8 mouse cellular contexts compared by ENCODE assay signal in the genomic region with DNA sequence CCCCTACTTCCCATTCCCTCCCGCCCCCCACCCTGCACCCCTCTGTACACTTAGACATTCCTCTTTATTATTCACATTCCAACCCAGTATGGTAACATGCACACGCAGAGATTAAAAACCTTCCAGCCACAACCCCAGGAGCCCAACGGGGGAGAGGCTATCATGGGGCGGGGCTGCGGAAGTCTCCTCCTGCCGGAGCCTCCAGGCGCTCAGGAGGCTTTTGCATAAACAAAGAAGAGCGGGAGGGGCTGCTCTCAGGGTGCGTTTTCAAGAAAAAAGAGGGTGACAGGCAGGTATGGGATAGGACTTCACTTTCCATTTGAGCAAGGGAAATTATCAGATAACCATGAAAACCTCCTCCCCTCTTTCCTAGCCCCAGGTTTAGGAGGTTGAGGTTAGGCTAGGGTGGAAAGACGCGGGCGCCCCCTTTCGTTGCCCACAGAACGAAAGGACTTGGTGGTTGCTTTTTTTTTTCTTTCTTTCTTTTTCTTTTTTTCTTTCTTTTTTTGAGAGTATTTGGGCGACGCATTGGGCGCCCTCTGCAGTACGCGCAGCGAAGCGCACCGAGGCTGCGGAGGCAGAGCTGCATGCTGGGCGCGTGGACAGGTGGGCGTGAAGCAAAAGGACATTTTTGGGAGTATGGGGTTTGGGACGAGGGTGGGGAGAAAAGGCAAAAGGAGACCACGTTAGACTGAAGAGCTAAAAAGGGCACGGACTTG. TPM values are rescaled to one million over a fixed set of nuclear protein-coding genes. Genes with fewer than 3 reads are reported as not detected.
DNase-seq lines count a peak whose midpoint lies in the region; ATAC-seq and TF ChIP-seq lines count a peak whose summit lies in the region.

No protein-coding gene starts in this region.

- no peaks in the 10 kb centered on the region for H3K36me3 ChIP-seq in embryonic facial prominence, embryonic 14.5 days (ENCODE audit: control insufficient read depth, insufficient read depth, low read length)
- H3K36me3 ChIP-seq in heart, embryonic 16.5 days (ENCODE audit: control insufficient read depth, insufficient read depth), result no peaks in the 10 kb centered on the region
- H3K36me3 ChIP-seq in liver, postnatal 0 days (replicated peaks; ENCODE audit: insufficient read depth, low read length), result no peaks in the 10 kb centered on the region
- no peaks in the 10 kb centered on the region for H3K36me3 ChIP-seq in neural tube, embryonic 12.5 days

- no peak overlapping the region for H3K27ac ChIP-seq in embryonic facial prominence, embryonic 14.5 days (replicated peaks; ENCODE audit: low read depth, low read length)
- H3K27ac ChIP-seq in heart, embryonic 16.5 days (ENCODE audit: low read length), result no peak overlapping the region
- H3K27ac ChIP-seq in liver, postnatal 0 days (ENCODE audit: low read depth), result no peak overlapping the region
- H3K27ac ChIP-seq in neural tube, embryonic 12.5 days, result no peak overlapping the region

- H3K9me3 ChIP-seq in embryonic facial prominence, embryonic 14.5 days (ENCODE audit: control insufficient read depth, low read length), result no peaks in the 10 kb centered on the region
- H3K9me3 ChIP-seq in heart, embryonic 16.5 days (replicated peaks; ENCODE audit: control insufficient read depth, low read length), result no peaks in the 10 kb centered on the region
- H3K9me3 ChIP-seq in liver, postnatal 0 days (ENCODE audit: low read length), result no peaks in the 10 kb centered on the region
- no peaks in the 10 kb centered on the region for H3K9me3 ChIP-seq in neural tube, embryonic 12.5 days

- peak overlapping the region; percentile 67 for H3K4me2 ChIP-seq in embryonic facial prominence, embryonic 14.5 days (ENCODE audit: low read depth, low read length)
- H3K4me2 ChIP-seq in heart, embryonic 16.5 days (ENCODE audit: low read depth, low read length), result peak overlapping the region; percentile 89
- H3K4me2 ChIP-seq in liver, postnatal 0 days (ENCODE audit: low read depth, low read length), result peak overlapping the region; percentile 73
- peak overlapping the region; percentile 53 for H3K4me2 ChIP-seq in neural tube, embryonic 12.5 days (replicated peaks)

- peak; percentile 74 for DNase-seq in CD4-positive, CD25-positive, alpha-beta regulatory T cell, adult 2 months (ENCODE audit: low read depth, low spot score)
- peak; percentile 73 for DNase-seq in adrenal gland, postnatal 25 days
- peak; percentile 61 for DNase-seq in embryonic facial prominence, embryonic 14.5 days (ENCODE audit: low spot score)
- DNase-seq in kidney, postnatal 10 days, result peak; percentile 84
- DNase-seq in liver, postnatal 0 days, result peak; percentile 64
- peak; percentile 68 for DNase-seq in thymus, postnatal 0 days (ENCODE audit: low spot score)

- peaks cover 13% of the 10 kb centered on the region; the same call in 1 of the 2 replicates for H3K4me1 ChIP-seq in embryonic facial prominence, embryonic 14.5 days (ENCODE audit: control insufficient read depth, insufficient read depth, low read length)
- peaks cover 15% of the 10 kb centered on the region for H3K4me1 ChIP-seq in heart, embryonic 16.5 days (ENCODE audit: control insufficient read depth, insufficient read depth, low read length)
- H3K4me1 ChIP-seq in liver, postnatal 0 days (ENCODE audit: insufficient read depth), result no peaks in the 10 kb centered on the region; the same call in 1 of the 2 replicates
- peaks cover 6% of the 10 kb centered on the region for H3K4me1 ChIP-seq in neural tube, embryonic 12.5 days

- peak; percentile 58 for ATAC-seq in embryonic facial prominence, embryonic 14.5 days (ENCODE audit: low read depth)
- ATAC-seq in heart, embryonic 16.5 days (replicated peaks; ENCODE audit: extremely low read depth, insufficient read depth, low FRiP score), result peak; percentile 49
- ATAC-seq in liver, postnatal 0 days, result peak; percentile 72
- peak; percentile 51 for ATAC-seq in neural tube, embryonic 12.5 days (ENCODE audit: low FRiP score, low read depth)

- TF ChIP-seq CTCF in liver, postnatal 0 days (IDR thresholded peaks at IDR 0.05; ENCODE audit: low read depth), result peak; percentile 71

- peak overlapping the region; percentile 35 for H3K4me3 ChIP-seq in embryonic facial prominence, embryonic 14.5 days (ENCODE audit: low read depth, low read length)
- H3K4me3 ChIP-seq in heart, embryonic 16.5 days (ENCODE audit: low read length), result peak overlapping the region; percentile 56
- H3K4me3 ChIP-seq in liver, postnatal 0 days (ENCODE audit: low read depth, low read length), result peak overlapping the region; percentile 43
- peak overlapping the region; percentile 13 for H3K4me3 ChIP-seq in neural tube, embryonic 12.5 days

- H3K27me3 ChIP-seq in embryonic facial prominence, embryonic 14.5 days (replicated peaks; ENCODE audit: control insufficient read depth, insufficient read depth, low read length), result peaks cover 33% of the 10 kb centered on the region
- peaks cover 19% of the 10 kb centered on the region for H3K27me3 ChIP-seq in heart, embryonic 16.5 days (ENCODE audit: control insufficient read depth, insufficient read depth, low read length)
- H3K27me3 ChIP-seq in liver, postnatal 0 days (ENCODE audit: insufficient read depth, low read length), result peaks cover 13% of the 10 kb centered on the region; the same call in 1 of the 2 replicates
- H3K27me3 ChIP-seq in neural tube, embryonic 12.5 days (replicated peaks), result peaks cover 53% of the 10 kb centered on the region

- H3K9ac ChIP-seq in embryonic facial prominence, embryonic 14.5 days (ENCODE audit: low read depth, low read length), result peak overlapping the region; percentile 20
- peak overlapping the region; percentile 48; the same call in 1 of the 2 replicates for H3K9ac ChIP-seq in heart, embryonic 16.5 days (ENCODE audit: low read length)
- H3K9ac ChIP-seq in liver, postnatal 0 days (replicated peaks), result no peak overlapping the region
- H3K9ac ChIP-seq in neural tube, embryonic 12.5 days, result 0 out of 2 replicates have a peak overlapping the region, but pooled peaks have one; percentile 3

- no peak for TF ChIP-seq EP300 in liver, postnatal 0 days (IDR thresholded peaks at IDR 0.05; ENCODE audit: low read depth)

- WGBS in embryonic facial prominence, embryonic 14.5 days, result 1% methylated on average over 29 of the region's 29 CpGs
- whole genome bisulfite sequencing in heart, embryonic 16.5 days, result 5% methylated on average over 29 of the region's 29 CpGs
- 3% methylated on average over 29 of the region's 29 CpGs for WGBS in liver, postnatal 0 days (ENCODE audit: insufficient replicate concordance)
- WGBS in neural tube, embryonic 12.5 days, result under 1% methylated on average over 29 of the region's 29 CpGs

RNA-seq across cellular contexts. Expression of gene Vsig2, which starts 5.6 kb away (rescaled TPM):
- total RNA-seq in adrenal gland, postnatal 25 days (2021), result 4.8 and 5.8 TPM in 2 replicates
- 1.2 and 1.5 TPM in 2 replicates for polyA plus RNA-seq in embryonic facial prominence, embryonic 14.5 days (2014; fragmentation: Nextera tagmentation; extraction: Ambion mirVana)
- 2.1 and 5.3 TPM in 2 replicates for polyA plus RNA-seq in heart, embryonic 16.5 days (2015; fragmentation: Nextera tagmentation; extraction: Ambion mirVana)
- 0.88 and 1.3 TPM in 2 replicates for polyA plus RNA-seq in liver, postnatal 0 days (2015; fragmentation: Nextera tagmentation; extraction: Ambion mirVana)
- 0.58 and 1.3 TPM in 2 replicates for polyA plus RNA-seq in neural tube, embryonic 12.5 days (2016; fragmentation: Nextera tagmentation; extraction: Ambion mirVana)
- 0.95 and 1.1 TPM in 2 replicates for polyA plus RNA-seq in thymus, postnatal 0 days (2015; fragmentation: Nextera tagmentation; extraction: Ambion mirVana)

RNA-seq across cellular contexts. Expression of gene Nrgn, which starts 8.1 kb away (rescaled TPM):
- total RNA-seq in adrenal gland, postnatal 25 days (2021), result 0.86 and 1.4 TPM in 2 replicates
- polyA plus RNA-seq in embryonic facial prominence, embryonic 14.5 days (2014; fragmentation: Nextera tagmentation; extraction: Ambion mirVana), result 7.0 and 8.8 TPM in 2 replicates
- 3.4 and 4.3 TPM in 2 replicates for polyA plus RNA-seq in heart, embryonic 16.5 days (2015; fragmentation: Nextera tagmentation; extraction: Ambion mirVana)
- 7.4 and 9.3 TPM in 2 replicates for polyA plus RNA-seq in liver, postnatal 0 days (2015; fragmentation: Nextera tagmentation; extraction: Ambion mirVana)
- 7.0 and 10.3 TPM in 2 replicates for polyA plus RNA-seq in neural tube, embryonic 12.5 days (2016; fragmentation: Nextera tagmentation; extraction: Ambion mirVana)
- polyA plus RNA-seq in thymus, postnatal 0 days (2015; fragmentation: Nextera tagmentation; extraction: Ambion mirVana), result 6.8 and 8.4 TPM in 2 replicates

RNA-seq across cellular contexts. Expression of gene Siae, which starts 10.9 kb away (rescaled TPM):
- total RNA-seq in adrenal gland, postnatal 25 days (2021), result 15.7 and 18.8 TPM in 2 replicates
- 13.4 and 13.9 TPM in 2 replicates for polyA plus RNA-seq in embryonic facial prominence, embryonic 14.5 days (2014; fragmentation: Nextera tagmentation; extraction: Ambion mirVana)
- 9.2 and 10.9 TPM in 2 replicates for polyA plus RNA-seq in heart, embryonic 16.5 days (2015; fragmentation: Nextera tagmentation; extraction: Ambion mirVana)
- 5.1 and 5.2 TPM in 2 replicates for polyA plus RNA-seq in liver, postnatal 0 days (2015; fragmentation: Nextera tagmentation; extraction: Ambion mirVana)
- 8.8 and 10.5 TPM in 2 replicates for polyA plus RNA-seq in neural tube, embryonic 12.5 days (2016; fragmentation: Nextera tagmentation; extraction: Ambion mirVana)
- 10.7 and 11.2 TPM in 2 replicates for polyA plus RNA-seq in thymus, postnatal 0 days (2015; fragmentation: Nextera tagmentation; extraction: Ambion mirVana)

RNA-seq across cellular contexts. Expression of gene Esam, which starts 16.7 kb away (rescaled TPM):
- 27.5 and 35.3 TPM in 2 replicates for total RNA-seq in adrenal gland, postnatal 25 days (2021)
- polyA plus RNA-seq in embryonic facial prominence, embryonic 14.5 days (2014; fragmentation: Nextera tagmentation; extraction: Ambion mirVana), result 52.0 and 54.0 TPM in 2 replicates
- polyA plus RNA-seq in heart, embryonic 16.5 days (2015; fragmentation: Nextera tagmentation; extraction: Ambion mirVana), result 92.1 and 101 TPM in 2 replicates
- polyA plus RNA-seq in liver, postnatal 0 days (2015; fragmentation: Nextera tagmentation; extraction: Ambion mirVana), result 16.2 and 18.2 TPM in 2 replicates
- polyA plus RNA-seq in neural tube, embryonic 12.5 days (2016; fragmentation: Nextera tagmentation; extraction: Ambion mirVana), result 37.7 and 38.2 TPM in 2 replicates
- polyA plus RNA-seq in thymus, postnatal 0 days (2015; fragmentation: Nextera tagmentation; extraction: Ambion mirVana), result 17.2 and 18.1 TPM in 2 replicates

RNA-seq across cellular contexts. Expression of gene Msantd2, which starts 55.5 kb away (rescaled TPM):
- total RNA-seq in adrenal gland, postnatal 25 days (2021), result 26.8 and 28.7 TPM in 2 replicates
- 24.9 and 25.0 TPM in 2 replicates for polyA plus RNA-seq in embryonic facial prominence, embryonic 14.5 days (2014; fragmentation: Nextera tagmentation; extraction: Ambion mirVana)
- polyA plus RNA-seq in heart, embryonic 16.5 days (2015; fragmentation: Nextera tagmentation; extraction: Ambion mirVana), result 11.1 and 11.4 TPM in 2 replicates
- polyA plus RNA-seq in liver, postnatal 0 days (2015; fragmentation: Nextera tagmentation; extraction: Ambion mirVana), result 3.0 and 3.3 TPM in 2 replicates
- 49.2 and 49.4 TPM in 2 replicates for polyA plus RNA-seq in neural tube, embryonic 12.5 days (2016; fragmentation: Nextera tagmentation; extraction: Ambion mirVana)
- polyA plus RNA-seq in thymus, postnatal 0 days (2015; fragmentation: Nextera tagmentation; extraction: Ambion mirVana), result 15.5 and 16.7 TPM in 2 replicates
